Mouse (Mus musculus): ENCODE data around the gene Gm49630.
"Not testable (repeated sequence)": the region's sequence is repeated elsewhere in the genome, so short reads cannot be mapped to it uniquely, and the experiment has no call there.

- not testable (repeated sequence) for TF ChIP-seq POLR2A (IDR thresholded peaks at IDR 0.05; ENCODE audit: low read depth, low read length); CTCF (IDR thresholded peaks at IDR 0.05; ENCODE audit: borderline replicate concordance, insufficient read depth, low read length)
These were observed 14.2 kb upstream of the Gm49630 start for GRCm38 (mm10) chr17:7386016-7386415.
